Mouse (Mus musculus): ENCODE data around the gene Hist1h2bh. TPM values are rescaled to one million over a fixed set of nuclear protein-coding genes. Genes with fewer than 3 reads are reported as not detected.
"Not testable (repeated sequence)": the region's sequence is repeated elsewhere in the genome, so short reads cannot be mapped to it uniquely, and the experiment has no call there.

Hist1h2bh gene
- polyA plus RNA-seq, 1 experiment from 2014 or later: 0.31 TPM

- peak within 1 kb of the TSS; percentile 72 for H3K9ac ChIP-seq (replicated peaks)
- peaks cover 50% of the 10 kb centered on the region for H3K4me1 ChIP-seq (replicated peaks)
- H3K4me2 ChIP-seq (replicated peaks): peak within 1 kb of the TSS; percentile 84
- H3K36me3 ChIP-seq: no peaks in the 10 kb centered on the region
- H3K4me3 ChIP-seq (replicated peaks): peak within 1 kb of the TSS; percentile 53
- H3K27me3 ChIP-seq: no peaks in the 10 kb centered on the region
- no peaks in the 10 kb centered on the region for H3K9me3 ChIP-seq
- H3K27ac ChIP-seq: peak within 1 kb of the TSS; percentile 81
- WGBS: under 1% methylated on average over 43 of the region's 43 CpGs
- ATAC-seq: peak; percentile 92
These were observed 38.4 kb upstream of the Hist1h2bh start, which contains the start of gene Hist1h4d for GRCm38 (mm10) chr13:23581408-23582218. Gene Hist1h4d, plus strand, starts transcription at chr13:23581598.

- H3K27ac ChIP-seq: no peak overlapping the region
- 96% methylated on average over 1 of the region's 1 CpGs for WGBS
- no peak for ATAC-seq
These were observed 34.6 kb upstream of the Hist1h2bh start for GRCm38 (mm10) chr13:23577835-23578234.

GRCm38 (mm10) chr13:23576906-23577639 is 33.9 kb upstream of the Hist1h2bh start:
- WGBS: 50% methylated on average over 6 of the region's 6 CpGs
- peak overlapping the region; percentile 74 for H3K9ac ChIP-seq (replicated peaks)
- no peak for ATAC-seq
- peak overlapping the region; percentile 46 for H3K4me3 ChIP-seq (replicated peaks)
- H3K4me2 ChIP-seq (replicated peaks): peak overlapping the region; percentile 75
- H3K4me1 ChIP-seq (replicated peaks): peaks cover 43% of the 10 kb centered on the region
- no peaks in the 10 kb centered on the region for H3K36me3 ChIP-seq
- H3K27ac ChIP-seq: peak overlapping the region; percentile 80; the same call in 1 of the 2 replicates
- H3K9me3 ChIP-seq: no peaks in the 10 kb centered on the region
- H3K27me3 ChIP-seq: no peaks in the 10 kb centered on the region

More at GRCm38 (mm10) chr13:23577835-23578234, 34.6 kb upstream of the Hist1h2bh start:
- Histone ChIP-seq H3K4me2 (replicated peaks) (no peak overlapping the region), H3K9me3 (no peaks in the 10 kb centered on the region), H3K36me3 (no peaks in the 10 kb centered on the region), H3K27me3 (no peaks in the 10 kb centered on the region), H3K9ac (replicated peaks) (no peak overlapping the region), H3K4me1 (replicated peaks) (peaks cover 43% of the 10 kb centered on the region), H3K4me3 (replicated peaks) (no peak overlapping the region)

- peak overlapping the region; percentile 80 for H3K27ac ChIP-seq
- no peaks in the 10 kb centered on the region for H3K27me3 ChIP-seq
- no peaks in the 10 kb centered on the region for H3K9me3 ChIP-seq
- peak overlapping the region; percentile 74 for H3K9ac ChIP-seq (replicated peaks)
- no peak for ATAC-seq
- peak overlapping the region; percentile 75 for H3K4me2 ChIP-seq (replicated peaks)
- H3K36me3 ChIP-seq: no peaks in the 10 kb centered on the region
- WGBS: 3% methylated on average over 7 of the region's 7 CpGs
- peaks cover 41% of the 10 kb centered on the region for H3K4me1 ChIP-seq (replicated peaks)
- peak overlapping the region; percentile 46 for H3K4me3 ChIP-seq (replicated peaks)
These were observed 33.2 kb upstream of the Hist1h2bh start for GRCm38 (mm10) chr13:23576351-23576881.

- WGBS: under 1% methylated on average over 15 of the region's 40 CpGs
- Histone ChIP-seq H3K4me1 (replicated peaks) (peaks cover 39% of the 10 kb centered on the region), H3K9ac (replicated peaks) (peak overlapping the region; percentile 74), H3K4me3 (replicated peaks) (peak overlapping the region; percentile 46), H3K4me2 (replicated peaks) (peak overlapping the region; percentile 75), H3K27ac (peak overlapping the region; percentile 80)
- ATAC-seq, H3K36me3 ChIP-seq, H3K27me3 ChIP-seq, H3K9me3 ChIP-seq: not testable (repeated sequence)
These were observed 32.7 kb upstream of the Hist1h2bh start for GRCm38 (mm10) chr13:23575864-23576313.

- Histone ChIP-seq H3K4me3 (replicated peaks) (peak within 1 kb of the TSS; percentile 46), H3K36me3 (no peaks in the 10 kb centered on the region), H3K27ac (peak within 1 kb of the TSS; percentile 85), H3K9me3 (no peaks in the 10 kb centered on the region), H3K27me3 (no peaks in the 10 kb centered on the region), H3K9ac (replicated peaks) (peak within 1 kb of the TSS; percentile 74), H3K4me1 (replicated peaks) (peaks cover 37% of the 10 kb centered on the region), H3K4me2 (replicated peaks) (peak within 1 kb of the TSS; percentile 75)
- WGBS: under 1% methylated on average over 18 of the region's 18 CpGs
- ATAC-seq: peak; percentile 61
These were observed 32.2 kb upstream of the Hist1h2bh start, which contains the start of gene Hist1h3d for GRCm38 (mm10) chr13:23575271-23575851. Gene Hist1h3d, plus strand, starts transcription at chr13:23575763.

- Histone ChIP-seq H3K4me1 (replicated peaks) (peaks cover 42% of the 10 kb centered on the region), H3K27ac (peak overlapping the region; percentile 85), H3K9ac (replicated peaks) (0 out of 2 replicates have a peak overlapping the region, but pooled peaks have one; percentile 46), H3K4me3 (replicated peaks) (peak overlapping the region; percentile 46), H3K4me2 (replicated peaks) (peak overlapping the region; percentile 57)
- WGBS: under 1% methylated on average over 8 of the region's 39 CpGs
- H3K27me3 ChIP-seq, H3K9me3 ChIP-seq, H3K36me3 ChIP-seq, ATAC-seq: not testable (repeated sequence)
These were observed 31.5 kb upstream of the Hist1h2bh start for GRCm38 (mm10) chr13:23574546-23575170.

GRCm38 (mm10) chr13:23573898-23574524 is 30.8 kb upstream of the Hist1h2bh start, which contains the start of the genes Hist1h2bf and Hist1h2ad:
Gene Hist1h2bf, minus strand, starts transcription at chr13:23574196.
Gene Hist1h2ad, plus strand, starts transcription at chr13:23574381.
- Histone ChIP-seq H3K4me1 (replicated peaks) (peaks cover 45% of the 10 kb centered on the region), H3K9ac (replicated peaks) (peak within 1 kb of the TSS; percentile 59), H3K27ac (peak within 1 kb of the TSS; percentile 85), H3K4me2 (replicated peaks) (peak within 1 kb of the TSS; percentile 75), H3K4me3 (replicated peaks) (peak within 1 kb of the TSS; percentile 46)
- ATAC-seq: peak; percentile 91
- WGBS: under 1% methylated on average over 34 of the region's 42 CpGs
- H3K9me3 ChIP-seq, H3K36me3 ChIP-seq, H3K27me3 ChIP-seq: not testable (repeated sequence)

GRCm38 (mm10) chr13:23573034-23573897 is 30.1 kb upstream of the Hist1h2bh start:
- H3K36me3 ChIP-seq, ATAC-seq, H3K27me3 ChIP-seq, H3K9me3 ChIP-seq: not testable (repeated sequence)
- peak overlapping the region; percentile 75 for H3K4me2 ChIP-seq (replicated peaks)
- H3K4me1 ChIP-seq (replicated peaks): peaks cover 45% of the 10 kb centered on the region
- peak overlapping the region; percentile 59 for H3K9ac ChIP-seq (replicated peaks)
- WGBS: 13% methylated on average over 18 of the region's 20 CpGs
- peak overlapping the region; percentile 96 for H3K27ac ChIP-seq
- H3K4me3 ChIP-seq (replicated peaks): peak overlapping the region; percentile 29
